Mouse (Mus musculus) kidney, embryonic 14.5 days (tissue): ENCODE results near the gene Ugt1a2. TPM values are rescaled to one million over a fixed set of nuclear protein-coding genes. Genes with fewer than 3 reads are reported as not detected.

Experiments used
- ATAC-seq: fragments of 200-750 bp; cut with Nextera tagmentation; 2 replicates; pipeline ENCODE4 v1.8.0; 2017; ENCODE audit warnings: moderate number of reproducible peaks, mild to moderate bottlenecking, moderate TSS enrichment, moderate library complexity; ENCODE audit not compliant: low FRiP score, low TSS enrichment
- H3K27ac ChIP-seq: fragments of 300-500 bp; sonication (generic); 2 replicates; pipeline ENCODE4 v1.5.1; 2014; ENCODE audit warnings: low read depth, mild to moderate bottlenecking, low read length, moderate library complexity, mixed read lengths
- H3K27me3 ChIP-seq: fragments of 300-500 bp; sonication (generic); 2 replicates; pipeline ENCODE4 v1.6.1; 2014; ENCODE audit warnings: mild to moderate bottlenecking, low read length; ENCODE audit not compliant: control insufficient read depth, insufficient read depth
- H3K36me3 ChIP-seq: fragments of 300-500 bp; sonication (generic); 2 replicates; pipeline ENCODE4 v1.6.1; 2014; ENCODE audit warnings: low read length, mixed read lengths; ENCODE audit not compliant: control insufficient read depth, insufficient read depth
- H3K4me1 ChIP-seq: fragments of 300-500 bp; sonication (generic); 2 replicates; pipeline ENCODE4 v1.6.1; 2014; ENCODE audit warnings: low read length, mixed read lengths; ENCODE audit not compliant: control insufficient read depth, insufficient read depth
- H3K4me2 ChIP-seq: fragments of 300-500 bp; sonication (generic); replicated peaks from 2 replicates; pipeline ENCODE4 v1.6.1; 2014; ENCODE audit warnings: low read depth, mild to moderate bottlenecking, low read length
- H3K4me3 ChIP-seq: fragments of 300-500 bp; sonication (generic); 2 replicates; pipeline ENCODE4 v1.5.1; 2014; ENCODE audit warnings: mild to moderate bottlenecking, low read length
- H3K9ac ChIP-seq: fragments of 300-500 bp; sonication (generic); 2 replicates; pipeline ENCODE4 v1.6.1; 2014; ENCODE audit warnings: low read depth, mild to moderate bottlenecking, low read length, moderate library complexity
- H3K9me3 ChIP-seq: fragments of 300-500 bp; sonication (generic); 2 replicates; pipeline ENCODE4 v1.6.1; 2016; ENCODE audit warnings: low read length; ENCODE audit not compliant: control insufficient read depth
- WGBS: fragments of 180-500 bp; shearing (Covaris S2); extraction: QIAGEN DNeasy Blood & Tissue Kit; methylation state at CpG from one replicate; pipeline ENCODE4 v1.1.7; 2014; 5-methylcytosine and 5-hydroxymethylcytosine counted together
- polyA plus RNA-seq: library from polyadenylated mRNA; unstranded; fragments of >200 nt; fragmentation: Nextera tagmentation; extraction: Ambion mirVana; gene quantifications from 2 replicates; pipeline ENCODE4 v1.2.1, GENCODE M21; 2014

The Ugt1a2 gene
- polyA plus RNA-seq, 1 experiment from 2014 or later = 7.3 TPM

- H3K9me3 ChIP-seq = peaks cover 94% of the 10 kb centered on the region
- no peaks in the 10 kb centered on the region for H3K36me3 ChIP-seq
- no peak overlapping the region for H3K4me2 ChIP-seq
- 88% methylated on average over 5 of the region's 5 CpGs for WGBS
- H3K27ac ChIP-seq = no peak overlapping the region
- no peak overlapping the region for H3K9ac ChIP-seq
- no peak overlapping the region for H3K4me3 ChIP-seq
- no peaks in the 10 kb centered on the region for H3K27me3 ChIP-seq
- no peak for ATAC-seq
- H3K4me1 ChIP-seq = no peaks in the 10 kb centered on the region
Observed at GRCm38 (mm10) chr1:88229986-88230385, 29.6 kb downstream of the Ugt1a2 start.

- H3K27ac ChIP-seq = no peak overlapping the region
- H3K4me1 ChIP-seq = no peaks in the 10 kb centered on the region
- H3K4me2 ChIP-seq = no peak overlapping the region
- WGBS = 70% methylated on average over 7 of the region's 7 CpGs
- no peaks in the 10 kb centered on the region for H3K36me3 ChIP-seq
- peaks cover 97% of the 10 kb centered on the region for H3K9me3 ChIP-seq
- no peak overlapping the region for H3K4me3 ChIP-seq
- ATAC-seq = no peak
- no peak overlapping the region for H3K9ac ChIP-seq
- H3K27me3 ChIP-seq = no peaks in the 10 kb centered on the region
Observed at GRCm38 (mm10) chr1:88230421-88230820, 30.0 kb downstream of the Ugt1a2 start.

- no peak for ATAC-seq
- Histone ChIP-seq H3K4me2 (no peak overlapping the region), H3K9me3 (peaks cover 97% of the 10 kb centered on the region), H3K36me3 (no peaks in the 10 kb centered on the region), H3K4me1 (no peaks in the 10 kb centered on the region), H3K27me3 (no peaks in the 10 kb centered on the region), H3K27ac (no peak overlapping the region), H3K9ac (no peak overlapping the region), H3K4me3 (no peak overlapping the region)
- WGBS = 76% methylated on average over 6 of the region's 6 CpGs
Observed at GRCm38 (mm10) chr1:88230981-88231802, 30.8 kb downstream of the Ugt1a2 start.

- Histone ChIP-seq H3K4me2 (no peak overlapping the region), H3K27ac (no peak overlapping the region), H3K9me3 (peaks cover 95% of the 10 kb centered on the region), H3K9ac (no peak overlapping the region), H3K4me1 (no peaks in the 10 kb centered on the region), H3K27me3 (no peaks in the 10 kb centered on the region), H3K4me3 (no peak overlapping the region), H3K36me3 (no peaks in the 10 kb centered on the region)
- WGBS = 67% methylated on average over 7 of the region's 7 CpGs
- no peak for ATAC-seq
Observed at GRCm38 (mm10) chr1:88231803-88232499, 31.6 kb downstream of the Ugt1a2 start.

- no peak for ATAC-seq
- H3K4me2 ChIP-seq = no peak overlapping the region
- WGBS = 57% methylated on average over 3 of the region's 3 CpGs
- no peak overlapping the region for H3K9ac ChIP-seq
- no peak overlapping the region for H3K27ac ChIP-seq
- no peaks in the 10 kb centered on the region for H3K4me1 ChIP-seq
- H3K27me3 ChIP-seq = no peaks in the 10 kb centered on the region
- no peak overlapping the region for H3K4me3 ChIP-seq
- H3K36me3 ChIP-seq = no peaks in the 10 kb centered on the region
- H3K9me3 ChIP-seq = peaks cover 95% of the 10 kb centered on the region
Observed at GRCm38 (mm10) chr1:88232664-88233380, 32.4 kb downstream of the Ugt1a2 start.

GRCm38 (mm10) chr1:88233421-88234247 is 33.2 kb downstream of the Ugt1a2 start:
- H3K36me3 ChIP-seq = no peaks in the 10 kb centered on the region
- no peak overlapping the region for H3K27ac ChIP-seq
- no peak overlapping the region for H3K4me2 ChIP-seq
- ATAC-seq = no peak
- peaks cover 95% of the 10 kb centered on the region for H3K9me3 ChIP-seq
- H3K4me1 ChIP-seq = no peaks in the 10 kb centered on the region
- H3K9ac ChIP-seq = no peak overlapping the region
- WGBS = 72% methylated on average over 14 of the region's 14 CpGs
- no peak overlapping the region for H3K4me3 ChIP-seq
- no peaks in the 10 kb centered on the region for H3K27me3 ChIP-seq

- Histone ChIP-seq H3K9ac (no peak overlapping the region), H3K36me3 (no peaks in the 10 kb centered on the region), H3K27me3 (no peaks in the 10 kb centered on the region), H3K9me3 (peaks cover 95% of the 10 kb centered on the region), H3K4me2 (no peak overlapping the region), H3K4me1 (no peaks in the 10 kb centered on the region), H3K27ac (no peak overlapping the region), H3K4me3 (no peak overlapping the region)
- no peak for ATAC-seq
- 65% methylated on average over 4 of the region's 4 CpGs for WGBS
Observed at GRCm38 (mm10) chr1:88234248-88234610, 33.8 kb downstream of the Ugt1a2 start.

- no peak overlapping the region for H3K4me3 ChIP-seq
- H3K9me3 ChIP-seq = peaks cover 96% of the 10 kb centered on the region
- H3K9ac ChIP-seq = no peak overlapping the region
- no peak overlapping the region for H3K4me2 ChIP-seq
- no peaks in the 10 kb centered on the region for H3K36me3 ChIP-seq
- no peak for ATAC-seq
- H3K4me1 ChIP-seq = no peaks in the 10 kb centered on the region
- 45% methylated on average over 5 of the region's 5 CpGs for WGBS
- no peak overlapping the region for H3K27ac ChIP-seq
- H3K27me3 ChIP-seq = no peaks in the 10 kb centered on the region
Observed at GRCm38 (mm10) chr1:88234646-88235045, 34.2 kb downstream of the Ugt1a2 start.
